Mouse (Mus musculus) c-Kit-positive CD71-negative TER-119-negative erythroid progenitor cells, embryonic 14.5 days (primary cell): ENCODE results near the gene Dmd.

Experiments
- DNase-seq: peaks from one replicate; pipeline ENCODE4 v3.0.0-alpha.2; 2013; ENCODE audit warnings: low read depth

Dmd gene

GRCm38 (mm10) chrX:85049593-85049992, 2100.9 kb downstream of the Dmd start:
- no peak for DNase-seq

- peak; percentile 2 for DNase-seq
Observed at GRCm38 (mm10) chrX:85073602-85074001, 2124.9 kb downstream of the Dmd start.

- no peak for DNase-seq
Observed at GRCm38 (mm10) chrX:85076845-85077244, 2128.2 kb downstream of the Dmd start.

- no peak for DNase-seq
Observed at GRCm38 (mm10) chrX:85077605-85078004, 2128.9 kb downstream of the Dmd start.

GRCm38 (mm10) chrX:85079174-85079573, 2130.5 kb downstream of the Dmd start:
- no peak for DNase-seq

GRCm38 (mm10) chrX:85084237-85085153, 2135.8 kb downstream of the Dmd start:
- no peak for DNase-seq

- no peak for DNase-seq
Observed at GRCm38 (mm10) chrX:85089506-85089905, 2140.8 kb downstream of the Dmd start.

GRCm38 (mm10) chrX:85093354-85093753, 2144.7 kb downstream of the Dmd start:
- no peak for DNase-seq

GRCm38 (mm10) chrX:85098691-85099090, 2150.0 kb downstream of the Dmd start:
- no peak for DNase-seq

GRCm38 (mm10) chrX:85112418-85112817, 2163.7 kb downstream of the Dmd start:
- no peak for DNase-seq

- no peak for DNase-seq
Observed at GRCm38 (mm10) chrX:85132706-85133105, 2184.0 kb downstream of the Dmd start.

- no peak for DNase-seq
Observed at GRCm38 (mm10) chrX:85137293-85137692, 2188.6 kb downstream of the Dmd start.

- no peak for DNase-seq
Observed at GRCm38 (mm10) chrX:85171264-85171663, 2222.6 kb downstream of the Dmd start.

GRCm38 (mm10) chrX:85187565-85187964, 2238.9 kb downstream of the Dmd start:
- DNase-seq: no peak

GRCm38 (mm10) chrX:85193856-85194255, 2245.2 kb downstream of the Dmd start:
- no peak for DNase-seq

GRCm38 (mm10) chrX:85197688-85198087, 2249.0 kb downstream of the Dmd start:
- no peak for DNase-seq

GRCm38 (mm10) chrX:85199398-85199797, 2250.7 kb downstream of the Dmd start:
- no peak for DNase-seq

- DNase-seq: no peak
Observed at GRCm38 (mm10) chrX:85207001-85207400, 2258.3 kb downstream of the Dmd start.

GRCm38 (mm10) chrX:85226883-85227282, 2278.2 kb downstream of the Dmd start:
- DNase-seq: no peak

GRCm38 (mm10) chrX:85249379-85249778, 2300.7 kb downstream of the Dmd start, which contains the start of gene Fthl17a:
Gene Fthl17a, plus strand, starts transcription at chrX:85249679.
- DNase-seq: no peak
